Mouse (Mus musculus): ENCODE data around the gene Mark1.

GRCm38 (mm10) chr1:184902886-184903285, 96.5 kb downstream of the Mark1 start:
- no peak for TF ChIP-seq POLR2A (IDR thresholded peaks at IDR 0.05; ENCODE audit: insufficient read depth, low read depth, low read length)
- TF ChIP-seq CTCF (IDR thresholded peaks at IDR 0.05; ENCODE audit: insufficient read depth, low read depth, low read length), result no peak

Measured in olfactory bulb, adult 2 months (tissue).